Mouse (Mus musculus): ENCODE results near the gene Brdt. TPM values are rescaled to one million over a fixed set of nuclear protein-coding genes. Genes with fewer than 3 reads are reported as not detected.

Brdt gene
- polyA plus RNA-seq, 1 experiment: not detected

- peaks cover 4% of the 10 kb centered on the region for H3K4me1 ChIP-seq (ENCODE audit: control insufficient read depth)
- no peaks in the 10 kb centered on the region for H3K9me3 ChIP-seq (ENCODE audit: control insufficient read depth, low read length)
- no peak overlapping the region for H3K4me3 ChIP-seq (replicated peaks)
- no peaks in the 10 kb centered on the region for H3K36me3 ChIP-seq (ENCODE audit: control insufficient read depth)
- TF ChIP-seq GATA1 (IDR thresholded peaks at IDR 0.05; ENCODE audit: low read length) (no peak), TAL1 (IDR thresholded peaks at IDR 0.05; ENCODE audit: low read length) (no peak)
- H3K27me3 ChIP-seq (ENCODE audit: control insufficient read depth): 0 out of 2 replicates have a peak, but pooled peaks cover 3% of the 10 kb centered on the region
Measured at GRCm38 (mm10) chr5:107307432-107307831, 23.5 kb upstream of the Brdt start.

DNA sequence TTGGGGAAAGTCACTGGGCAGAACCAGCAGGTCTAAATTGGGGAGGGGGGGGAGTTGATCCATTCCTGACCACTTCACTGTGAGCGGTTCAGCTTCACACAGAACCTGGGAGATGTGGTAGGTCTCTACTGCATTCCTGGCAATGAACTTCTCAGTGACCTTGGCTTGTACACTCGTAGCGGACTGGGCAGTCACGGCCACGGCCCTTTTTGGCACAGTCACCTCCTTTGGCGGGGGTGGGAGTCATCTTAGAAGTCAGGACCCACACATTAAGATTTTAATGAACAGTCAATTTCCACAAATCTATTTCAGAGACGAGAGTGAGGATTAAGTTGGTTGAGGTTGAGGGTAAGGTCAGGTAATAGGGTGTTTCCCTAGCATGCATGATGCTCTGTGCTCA lies 13.8 kb upstream of the Brdt start:
- no peaks in the 10 kb centered on the region for H3K27me3 ChIP-seq (ENCODE audit: control insufficient read depth)
- no peak overlapping the region for H3K4me3 ChIP-seq (replicated peaks)
- TF ChIP-seq GATA1 (IDR thresholded peaks at IDR 0.05; ENCODE audit: low read length) (no peak), TAL1 (IDR thresholded peaks at IDR 0.05; ENCODE audit: low read length) (no peak)
- H3K36me3 ChIP-seq (ENCODE audit: control insufficient read depth): no peaks in the 10 kb centered on the region
- H3K4me1 ChIP-seq (ENCODE audit: control insufficient read depth): no peaks in the 10 kb centered on the region
- H3K9me3 ChIP-seq (ENCODE audit: control insufficient read depth, low read length): no peaks in the 10 kb centered on the region

DNA sequence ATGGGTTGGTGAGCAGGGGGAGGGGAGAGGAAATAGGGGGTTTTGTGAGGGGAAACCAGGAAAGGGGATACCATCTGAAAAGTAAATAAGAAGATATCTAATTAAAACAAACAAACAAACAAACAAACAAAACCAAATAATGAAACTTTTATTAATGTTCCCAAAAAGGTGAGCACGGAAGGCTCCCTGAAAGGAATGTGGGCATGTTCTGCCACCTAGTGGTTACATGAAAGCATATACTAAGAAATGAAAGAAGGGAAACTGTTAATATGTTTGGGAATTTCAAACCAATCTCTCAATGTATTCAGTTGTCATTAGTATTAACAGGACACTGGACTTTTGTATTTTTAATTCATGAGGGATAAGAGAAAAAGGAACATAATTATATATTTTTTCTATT lies 10.3 kb upstream of the Brdt start:
- Histone ChIP-seq H3K4me1 (ENCODE audit: control insufficient read depth) (no peaks in the 10 kb centered on the region), H3K4me3 (replicated peaks) (no peak overlapping the region), H3K36me3 (ENCODE audit: control insufficient read depth) (no peaks in the 10 kb centered on the region), H3K27me3 (ENCODE audit: control insufficient read depth) (no peaks in the 10 kb centered on the region), H3K9me3 (ENCODE audit: control insufficient read depth, low read length) (no peaks in the 10 kb centered on the region)
- TF ChIP-seq GATA1 (IDR thresholded peaks at IDR 0.05; ENCODE audit: low read length) (no peak), TAL1 (IDR thresholded peaks at IDR 0.05; ENCODE audit: low read length) (no peak)

- TF ChIP-seq TAL1 (IDR thresholded peaks at IDR 0.05; ENCODE audit: low read length) (no peak), GATA1 (IDR thresholded peaks at IDR 0.05; ENCODE audit: low read length) (no peak)
- H3K36me3 ChIP-seq (ENCODE audit: control insufficient read depth): no peaks in the 10 kb centered on the region
- H3K4me1 ChIP-seq (ENCODE audit: control insufficient read depth): no peaks in the 10 kb centered on the region
- no peak overlapping the region for H3K4me3 ChIP-seq (replicated peaks)
- H3K9me3 ChIP-seq (ENCODE audit: control insufficient read depth, low read length): no peaks in the 10 kb centered on the region
- no peaks in the 10 kb centered on the region for H3K27me3 ChIP-seq (ENCODE audit: control insufficient read depth)
Measured at GRCm38 (mm10) chr5:107340404-107340803, 9.4 kb downstream of the Brdt start.

DNA sequence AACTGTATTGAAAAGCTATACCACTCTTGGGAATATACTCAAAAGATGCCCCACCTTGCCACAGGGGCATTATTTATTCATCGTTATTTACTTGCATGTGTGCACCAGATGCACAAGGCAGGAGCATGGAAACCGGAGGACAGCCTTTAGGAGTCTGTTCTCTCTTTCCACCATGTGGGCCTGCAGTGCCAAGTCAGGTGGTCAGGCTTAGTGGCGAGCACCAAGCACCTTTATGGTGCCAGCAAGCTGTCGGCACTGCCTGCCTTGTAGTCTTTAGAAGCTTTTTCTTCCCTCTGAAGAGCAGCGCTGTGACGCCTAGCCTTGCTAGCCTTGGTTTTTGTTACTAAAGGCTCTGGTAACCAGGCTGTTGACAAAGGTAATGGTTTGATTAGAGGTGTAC lies 11.9 kb downstream of the Brdt start:
- Histone ChIP-seq H3K4me1 (ENCODE audit: control insufficient read depth) (no peaks in the 10 kb centered on the region), H3K4me3 (replicated peaks) (no peak overlapping the region), H3K9me3 (ENCODE audit: control insufficient read depth, low read length) (no peaks in the 10 kb centered on the region), H3K27me3 (ENCODE audit: control insufficient read depth) (no peaks in the 10 kb centered on the region), H3K36me3 (ENCODE audit: control insufficient read depth) (no peaks in the 10 kb centered on the region)
- TF ChIP-seq GATA1 (IDR thresholded peaks at IDR 0.05; ENCODE audit: low read length): no peak
- TF ChIP-seq TAL1 (IDR thresholded peaks at IDR 0.05; ENCODE audit: low read length): no peak

- H3K9me3 ChIP-seq (ENCODE audit: control insufficient read depth, low read length): no peaks in the 10 kb centered on the region
- no peaks in the 10 kb centered on the region for H3K4me1 ChIP-seq (ENCODE audit: control insufficient read depth)
- no peaks in the 10 kb centered on the region for H3K27me3 ChIP-seq (ENCODE audit: control insufficient read depth)
- no peak overlapping the region for H3K4me3 ChIP-seq (replicated peaks)
- TF ChIP-seq TAL1 (IDR thresholded peaks at IDR 0.05; ENCODE audit: low read length) (no peak), GATA1 (IDR thresholded peaks at IDR 0.05; ENCODE audit: low read length) (no peak)
- H3K36me3 ChIP-seq (ENCODE audit: control insufficient read depth): no peaks in the 10 kb centered on the region
Measured at GRCm38 (mm10) chr5:107346214-107346613, 15.3 kb downstream of the Brdt start.

GRCm38 (mm10) chr5:107352566-107352965 lies 21.6 kb downstream of the Brdt start:
- Histone ChIP-seq H3K4me3 (replicated peaks) (no peak overlapping the region), H3K36me3 (ENCODE audit: control insufficient read depth) (no peaks in the 10 kb centered on the region), H3K27me3 (ENCODE audit: control insufficient read depth) (peaks cover 3% of the 10 kb centered on the region; the same call in 1 of the 2 replicates), H3K9me3 (ENCODE audit: control insufficient read depth, low read length) (no peaks in the 10 kb centered on the region), H3K4me1 (ENCODE audit: control insufficient read depth) (no peaks in the 10 kb centered on the region)
- TF ChIP-seq GATA1 (IDR thresholded peaks at IDR 0.05; ENCODE audit: low read length) (no peak), TAL1 (IDR thresholded peaks at IDR 0.05; ENCODE audit: low read length) (no peak)

DNA sequence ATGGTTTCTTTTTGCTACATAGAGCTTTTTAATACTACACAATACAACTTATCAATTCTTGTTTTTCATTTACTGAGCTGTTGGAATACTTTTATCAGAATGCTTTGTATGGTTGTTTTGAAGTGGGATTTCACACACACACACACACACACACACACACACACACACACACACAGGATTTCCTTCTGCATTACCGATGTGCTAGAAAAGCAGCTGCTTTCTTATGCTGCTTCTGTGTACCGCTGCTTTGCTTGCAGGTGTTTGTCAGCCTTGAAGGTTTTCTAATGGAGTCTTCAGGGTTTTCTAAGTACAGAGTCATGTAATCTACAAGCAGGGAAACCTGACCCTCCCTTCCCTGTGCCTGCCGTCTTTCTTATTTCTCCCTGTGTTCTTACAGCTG lies 23.0 kb downstream of the Brdt start:
- TF ChIP-seq TAL1 (IDR thresholded peaks at IDR 0.05; ENCODE audit: low read length): no peak
- no peak for TF ChIP-seq GATA1 (IDR thresholded peaks at IDR 0.05; ENCODE audit: low read length)
- H3K36me3 ChIP-seq (ENCODE audit: control insufficient read depth): no peaks in the 10 kb centered on the region
- no peaks in the 10 kb centered on the region for H3K9me3 ChIP-seq (ENCODE audit: control insufficient read depth, low read length)
- H3K4me1 ChIP-seq (ENCODE audit: control insufficient read depth): no peaks in the 10 kb centered on the region
- H3K4me3 ChIP-seq (replicated peaks): no peak overlapping the region
- H3K27me3 ChIP-seq (ENCODE audit: control insufficient read depth): peaks cover 3% of the 10 kb centered on the region; the same call in 1 of the 2 replicates

DNA sequence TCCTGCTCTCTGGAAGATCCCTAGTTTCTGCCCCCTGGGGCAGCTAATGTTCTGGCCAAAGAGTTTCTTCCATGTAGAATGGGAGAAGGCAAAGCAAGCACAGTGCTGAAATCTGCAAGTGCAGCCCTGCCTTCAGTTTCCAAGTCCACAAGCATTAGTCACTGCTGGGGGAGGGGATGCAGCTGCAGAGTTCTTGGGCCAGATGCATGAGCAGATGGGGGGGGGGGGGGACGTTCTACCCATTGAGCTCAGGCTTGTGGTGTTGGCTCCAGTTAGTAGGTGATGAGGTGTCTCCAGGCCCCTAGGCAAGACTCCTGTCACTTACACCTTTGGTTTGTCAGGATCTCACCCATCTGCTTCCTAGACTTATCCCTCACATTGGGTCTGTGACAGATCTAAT lies 24.8 kb downstream of the Brdt start:
- Histone ChIP-seq H3K9me3 (ENCODE audit: control insufficient read depth, low read length) (no peaks in the 10 kb centered on the region), H3K27me3 (ENCODE audit: control insufficient read depth) (peaks cover 3% of the 10 kb centered on the region; the same call in 1 of the 2 replicates), H3K36me3 (ENCODE audit: control insufficient read depth) (no peaks in the 10 kb centered on the region), H3K4me1 (ENCODE audit: control insufficient read depth) (peaks cover 7% of the 10 kb centered on the region), H3K4me3 (replicated peaks) (no peak overlapping the region)
- no peak for TF ChIP-seq GATA1 (IDR thresholded peaks at IDR 0.05; ENCODE audit: low read length)
- TF ChIP-seq TAL1 (IDR thresholded peaks at IDR 0.05; ENCODE audit: low read length): no peak

DNA sequence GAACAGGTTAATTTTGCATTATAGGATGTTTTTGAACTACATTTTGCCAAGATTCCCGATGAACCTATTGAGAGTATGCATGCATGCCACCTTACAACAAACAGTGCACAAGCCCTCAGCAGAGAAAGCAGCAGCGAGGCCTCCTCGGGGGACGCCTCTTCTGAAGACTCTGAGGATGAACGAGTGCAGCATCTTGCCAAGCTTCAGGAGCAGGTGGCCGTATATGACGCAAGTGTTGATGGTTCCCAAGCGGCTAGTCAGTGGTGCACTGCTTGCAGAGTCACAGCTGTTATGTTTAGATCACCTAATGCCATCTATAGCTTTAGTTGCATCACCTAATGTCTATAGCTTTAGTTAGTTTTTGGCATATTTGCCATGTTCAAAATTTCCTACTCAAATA lies 26.8 kb downstream of the Brdt start:
- H3K36me3 ChIP-seq (ENCODE audit: control insufficient read depth): no peaks in the 10 kb centered on the region
- peaks cover 7% of the 10 kb centered on the region for H3K4me1 ChIP-seq (ENCODE audit: control insufficient read depth)
- no peak overlapping the region for H3K4me3 ChIP-seq (replicated peaks)
- H3K27me3 ChIP-seq (ENCODE audit: control insufficient read depth): peaks cover 3% of the 10 kb centered on the region; the same call in 1 of the 2 replicates
- H3K9me3 ChIP-seq (ENCODE audit: control insufficient read depth, low read length): no peaks in the 10 kb centered on the region
- TF ChIP-seq TAL1 (IDR thresholded peaks at IDR 0.05; ENCODE audit: low read length): no peak
- no peak for TF ChIP-seq GATA1 (IDR thresholded peaks at IDR 0.05; ENCODE audit: low read length)
